ENCODE assay signal across 10 mouse cellular contexts in genomic region chr10:58354561-58354960, GRCm38 (mm10). TPM values are rescaled to one million over a fixed set of nuclear protein-coding genes. Genes with fewer than 3 reads are reported as not detected.
DNase-seq lines count a peak whose midpoint lies in the region; ATAC-seq and TF ChIP-seq lines count a peak whose summit lies in the region.
"Had no signal": no experiment of that assay in that cellular context is flagged by ENCODE, and none has a peak within 500 bp of the region (broad histone marks: within the 10 kb centered on the region; RNA-seq: fewer than 3 reads in every experiment).

No protein-coding gene starts in this region.

- no peak for DNase-seq in layer of hippocampus, adult 2 months (ENCODE audit: low spot score in 2 of 2)
- DNase-seq in layer of hippocampus, postnatal 10 days (ENCODE audit: low spot score in 2 of 2), result no peak
- DNase-seq in NIH3T3 (ENCODE audit: low read depth), result peak; percentile 54
- no peak for DNase-seq in cerebellum, adult 2 months
- no peak for DNase-seq in adrenal gland, adult (ENCODE audit: inconsistent age in 2 of 2, low spot score in 1 of 2)
- DNase-seq in forebrain, embryonic 14.5 days (ENCODE audit: low spot score), result no peak
- DNase-seq: embryo, embryonic 11 days; right cerebral cortex, postnatal 4 days had no signal

- no peak for TF ChIP-seq CTCF in layer of hippocampus, adult 2 months (conservative IDR thresholded peaks at IDR 0.05)
- TF ChIP-seq CTCF in cerebellum, adult 2 months (IDR thresholded peaks at IDR 0.05; ENCODE audit: borderline replicate concordance, insufficient read depth, low read depth, low read length), result no peak

- H3K27ac ChIP-seq in layer of hippocampus, adult 2 months, result peak overlapping the region; percentile 3; the same call in 1 of the 2 replicates
- H3K27ac ChIP-seq in heart, embryonic 13.5 days (replicated peaks), result peak overlapping the region; percentile 91
- H3K27ac ChIP-seq in cerebellum, adult 2 months (ENCODE audit: insufficient read depth, low read length), result no peak overlapping the region
- no peak overlapping the region for H3K27ac ChIP-seq in forebrain, embryonic 14.5 days (ENCODE audit: low read depth, low read length)

- TF ChIP-seq POLR2A in cerebellum, adult 2 months (IDR thresholded peaks at IDR 0.05; ENCODE audit: borderline replicate concordance, insufficient read depth, low read length), result no peak

- no peaks in the 10 kb centered on the region for H3K9me3 ChIP-seq in heart, embryonic 13.5 days
- no peaks in the 10 kb centered on the region for H3K9me3 ChIP-seq in forebrain, embryonic 14.5 days (replicated peaks; ENCODE audit: control insufficient read depth, low read length)

- no peak overlapping the region for H3K4me3 ChIP-seq in layer of hippocampus, adult 2 months
- no peak overlapping the region for H3K4me3 ChIP-seq in heart, embryonic 13.5 days
- H3K4me3 ChIP-seq in cerebellum, adult 2 months (replicated peaks; ENCODE audit: insufficient read depth, low read depth, low read length), result no peak overlapping the region
- H3K4me3 ChIP-seq in forebrain, embryonic 14.5 days (ENCODE audit: low read depth, low read length), result no peak overlapping the region

- ATAC-seq in heart, embryonic 13.5 days (ENCODE audit: extremely low read depth, insufficient number of reproducible peaks, low FRiP score, low TSS enrichment), result peak; percentile 52; the same call in 1 of the 2 replicates
- peak; percentile 27 for ATAC-seq in megakaryocyte, adult 5-6 weeks (ENCODE audit: poor library complexity, severe bottlenecking)
- ATAC-seq in forebrain, embryonic 14.5 days, result no peak

- peak overlapping the region; percentile 43 for H3K4me2 ChIP-seq in heart, embryonic 13.5 days
- H3K4me2 ChIP-seq in forebrain, embryonic 14.5 days (ENCODE audit: low read length), result no peak overlapping the region

- H3K36me3 ChIP-seq in heart, embryonic 13.5 days, result peaks cover 19% of the 10 kb centered on the region
- H3K36me3 ChIP-seq in forebrain, embryonic 14.5 days (ENCODE audit: control insufficient read depth, insufficient read depth, low read length), result 0 out of 2 replicates have a peak, but pooled peaks cover 2% of the 10 kb centered on the region

- WGBS in heart, embryonic 13.5 days, result 10% methylated on average over 3 of the region's 3 CpGs
- 51% methylated on average over 3 of the region's 3 CpGs for WGBS in cerebellum, adult 2 months
- 17% methylated on average over 3 of the region's 3 CpGs for WGBS in forebrain, embryonic 14.5 days

- peaks cover 60% of the 10 kb centered on the region for H3K4me1 ChIP-seq in heart, embryonic 13.5 days
- H3K4me1 ChIP-seq in cerebellum, adult 2 months (ENCODE audit: control insufficient read depth, insufficient read depth, low read length), result no peaks in the 10 kb centered on the region
- no peaks in the 10 kb centered on the region for H3K4me1 ChIP-seq in forebrain, embryonic 14.5 days (ENCODE audit: control insufficient read depth, insufficient read depth, low read length)

- peak overlapping the region; percentile 15; the same call in 1 of the 2 replicates for H3K9ac ChIP-seq in heart, embryonic 13.5 days
- H3K9ac ChIP-seq in forebrain, embryonic 14.5 days (ENCODE audit: low read length), result no peak overlapping the region

- no peaks in the 10 kb centered on the region for H3K27me3 ChIP-seq in heart, embryonic 13.5 days (replicated peaks)
- H3K27me3 ChIP-seq in cerebellum, adult 2 months (ENCODE audit: control insufficient read depth, insufficient read depth, low read length), result no peaks in the 10 kb centered on the region
- no peaks in the 10 kb centered on the region for H3K27me3 ChIP-seq in forebrain, embryonic 14.5 days (replicated peaks; ENCODE audit: control insufficient read depth, insufficient read depth, low read length)

RNA-seq across cellular contexts. Expression of gene Lims1, which starts 31.3 kb away (rescaled TPM):
- 10 to 100 TPM; 20.7 to 22.6 TPM for total RNA-seq in layer of hippocampus, adult 2 months (2021)
- 10 to 100 TPM; 30.2 to 30.8 TPM for total RNA-seq in layer of hippocampus, postnatal 10 days (2021)
- polyA plus RNA-seq in heart, embryonic 13.5 days (2015; fragmentation: Nextera tagmentation; extraction: Ambion mirVana), result 160 and 177 TPM in 2 replicates
- 239 and 260 TPM in 2 replicates for total RNA-seq in megakaryocyte, adult 5-6 weeks (2015)
- 171 and 182 TPM in 2 replicates for total RNA-seq in megakaryocyte, adult 5-6 weeks (2017)
- 16.5 and 17.4 TPM in 2 replicates for polyA plus RNA-seq in cerebellum, adult 2 months (2012; rRNA removed)
- polyA plus RNA-seq in forebrain, embryonic 14.5 days (2014; fragmentation: Nextera tagmentation; extraction: Ambion mirVana), result 66.8 and 68.1 TPM in 2 replicates

Comparison
In these comparisons a context has a peak if more than half of its experiments do, and no peak if none do; other contexts are left out.
1. H3K27ac ChIP-seq: peak in layer of hippocampus, adult 2 months (single experiment) and heart, embryonic 13.5 days (single experiment); none in cerebellum, adult 2 months (single experiment) and forebrain, embryonic 14.5 days (single experiment).
2. RNA of gene Lims1, which starts 31.3 kb away (total RNA-seq): 171 to 260 TPM in megakaryocyte, adult 5-6 weeks; 30.2 to 30.8 TPM in layer of hippocampus, postnatal 10 days and 20.7 to 22.6 TPM in layer of hippocampus, adult 2 months; every median in the first group is over 4 times any median in the second.